Mouse (Mus musculus) C2C12 (cell line): ENCODE measurements around the gene Tbc1d16.

Source experiments
- CTCF ChIP-seq: IDR thresholded peaks from one replicate; pipeline ENCODE4 v1.5.1; 2011; ENCODE audit not compliant: control insufficient read depth, insufficient read depth, insufficient read length
- FOSL1 ChIP-seq: IDR thresholded peaks from one replicate; pipeline ENCODE4 v1.8.0; 2011; ENCODE audit warnings: mild to moderate bottlenecking, low read length; ENCODE audit not compliant: poor library complexity, insufficient read depth, severe bottlenecking
- MYOD1 ChIP-seq: IDR thresholded peaks from one replicate; pipeline ENCODE4 v1.6.1; 2011; ENCODE audit warnings: low read depth; ENCODE audit not compliant: control insufficient read depth, insufficient read length
- USF1 ChIP-seq: IDR thresholded peaks from one replicate; pipeline ENCODE4 v1.6.1; 2011; ENCODE audit warnings: low read depth, mild to moderate bottlenecking, control low read depth, moderate library complexity

- TF ChIP-seq CTCF (no peak), FOSL1 (no peak), USF1 (no peak), MYOD1 (no peak)
Measured at GRCm38 (mm10) chr11:119227591-119227990, 708 bp downstream of the Tbc1d16 start.
